Mouse (Mus musculus) kidney, adult 2 months (tissue): ENCODE results near the gene Dennd2d. TPM values are rescaled to one million over a fixed set of nuclear protein-coding genes. Genes with fewer than 3 reads are reported as not detected.

Experiments used
- DNase-seq: peaks from one replicate; pipeline ENCODE4 v3.0.0; 2021
- H3K27ac ChIP-seq: fragments of 200-500 bp; 2 replicates; pipeline ENCODE4 v1.5.1; 2012; ENCODE audit warnings: low read depth, low read length, control low read depth, inconsistent platforms; ENCODE audit not compliant: insufficient read depth
- H3K27me3 ChIP-seq: fragments of 200-500 bp; replicated peaks from 2 replicates; pipeline ENCODE4 v1.6.1; 2012; ENCODE audit warnings: mild to moderate bottlenecking, moderate library complexity, low read length, inconsistent platforms; ENCODE audit not compliant: control insufficient read depth, insufficient read depth
- H3K36me3 ChIP-seq: fragments of 200-500 bp; 2 replicates; pipeline ENCODE4 v1.6.1; 2012; ENCODE audit warnings: mild to moderate bottlenecking, moderate library complexity, low read length, inconsistent platforms; ENCODE audit not compliant: control insufficient read depth, insufficient read depth
- H3K4me1 ChIP-seq: fragments of 200-500 bp; 2 replicates; pipeline ENCODE4 v1.6.1; 2011; ENCODE audit warnings: low read length; ENCODE audit not compliant: control insufficient read depth, insufficient read depth
- H3K4me3 ChIP-seq: fragments of 200-500 bp; 2 replicates; pipeline ENCODE4 v1.5.1; 2011; ENCODE audit warnings: mild to moderate bottlenecking, low read depth, low read length, control low read depth; ENCODE audit not compliant: insufficient read depth
- CTCF ChIP-seq: fragments of 200-500 bp; conservative IDR thresholded peaks from 2 replicates; pipeline ENCODE4 v1.5.1; 2011; ENCODE audit warnings: low read depth, mild to moderate bottlenecking, control low read depth, low read length, moderate library complexity, mixed read lengths; ENCODE audit not compliant: insufficient read depth, insufficient read length
- POLR2A ChIP-seq: fragments of 200-500 bp; IDR thresholded peaks from one replicate; pipeline ENCODE4 v1.6.1; 2011; ENCODE audit warnings: low read depth, low read length, control low read depth
- WGBS: fragments of 180-500 bp; shearing (Covaris S2); methylation state at CpG from one replicate; pipeline ENCODE4 v1.1.7; 2018; 5-methylcytosine and 5-hydroxymethylcytosine counted together
- polyA plus RNA-seq: library from polyadenylated mRNA; depleted of rRNA; stranded (reverse); fragments of >200 nt; gene quantifications from 2 replicates; pipeline ENCODE4 v1.2.3, GENCODE M21; 2012

Dennd2d gene
- polyA plus RNA-seq, 1 experiment, result 5.6 TPM

- no peaks in the 10 kb centered on the region for H3K27me3 ChIP-seq
- WGBS, result 91% methylated on average over 1 of the region's 1 CpGs
- no peak overlapping the region for H3K27ac ChIP-seq
- no peak for TF ChIP-seq CTCF
- no peak for DNase-seq
- H3K4me1 ChIP-seq, result no peaks in the 10 kb centered on the region
- H3K36me3 ChIP-seq, result no peaks in the 10 kb centered on the region
- H3K4me3 ChIP-seq, result no peak overlapping the region
These were observed 40.5 kb downstream of the Dennd2d start for GRCm38 (mm10) chr3:106522730-106523129.

DNA sequence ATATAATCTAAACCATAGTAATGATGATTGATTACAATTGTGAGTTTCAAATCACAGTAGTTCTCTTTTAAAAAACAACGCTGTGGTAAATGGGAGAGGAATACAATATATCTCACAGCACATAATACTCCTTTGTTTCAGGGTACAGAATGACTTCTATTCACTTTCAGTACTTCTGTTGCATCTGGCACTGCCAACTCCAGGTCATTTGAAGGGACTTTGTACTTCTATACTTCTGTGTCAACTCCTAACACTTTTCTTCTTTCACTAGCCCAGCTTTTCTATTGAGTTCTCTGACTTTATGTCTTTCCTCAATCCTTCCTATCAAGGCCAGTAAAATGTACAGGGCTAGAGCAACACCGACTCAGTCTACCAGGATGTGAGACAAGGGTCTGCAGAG lies 44.2 kb downstream of the Dennd2d start:
- no peak for TF ChIP-seq CTCF
- no peak for TF ChIP-seq POLR2A
- Histone ChIP-seq H3K27me3 (no peaks in the 10 kb centered on the region), H3K27ac (no peak overlapping the region), H3K4me1 (no peaks in the 10 kb centered on the region), H3K4me3 (no peak overlapping the region), H3K36me3 (no peaks in the 10 kb centered on the region)
- no peak for DNase-seq
- 98% methylated on average over 2 of the region's 2 CpGs for WGBS

DNA sequence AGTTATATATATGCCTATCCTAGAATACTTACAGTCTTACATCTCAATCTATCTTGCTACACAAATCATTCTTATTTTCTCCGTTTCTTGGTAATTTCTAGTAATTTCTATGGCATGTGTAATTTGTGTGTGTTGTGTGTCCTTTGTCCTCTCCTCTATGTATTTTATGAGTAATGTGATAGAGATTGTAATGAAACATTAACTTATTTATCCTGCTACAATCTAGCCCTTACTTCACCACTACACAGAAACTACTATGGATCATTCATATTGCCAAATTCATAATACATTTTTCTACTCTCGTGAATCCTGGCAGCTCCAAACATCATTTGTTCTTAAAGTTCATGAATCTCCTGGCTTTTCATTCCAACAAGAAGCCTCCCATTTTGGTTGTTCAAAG lies 45.8 kb downstream of the Dennd2d start:
- H3K27me3 ChIP-seq, result no peaks in the 10 kb centered on the region
- H3K4me1 ChIP-seq, result no peaks in the 10 kb centered on the region
- no peaks in the 10 kb centered on the region for H3K36me3 ChIP-seq
- H3K27ac ChIP-seq, result no peak overlapping the region
- H3K4me3 ChIP-seq, result no peak overlapping the region
- no peak for DNase-seq
- TF ChIP-seq POLR2A, result no peak
- no peak for TF ChIP-seq CTCF
- 84% methylated on average over 2 of the region's 2 CpGs for WGBS

DNA sequence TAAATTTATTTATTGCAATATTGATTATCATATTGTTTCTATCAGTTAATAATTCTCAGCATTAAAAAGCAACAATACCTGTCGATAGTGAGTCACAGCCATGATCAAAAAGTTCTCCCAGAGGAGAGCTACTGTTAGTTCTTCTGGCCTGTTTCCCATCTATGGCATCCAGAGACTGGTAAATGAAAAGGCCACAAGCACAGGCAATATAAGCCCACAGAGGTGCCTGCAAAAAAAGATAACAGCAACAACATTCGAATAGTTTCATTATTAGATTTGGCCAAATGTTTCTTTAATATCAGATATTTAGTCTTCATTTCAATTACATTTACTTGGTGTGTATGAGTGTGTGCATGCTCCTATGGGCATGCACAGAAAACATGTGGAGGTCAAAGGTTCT lies 51.1 kb downstream of the Dennd2d start:
- WGBS, result 96% methylated on average over 2 of the region's 2 CpGs
- Histone ChIP-seq H3K4me3 (no peak overlapping the region), H3K27ac (no peak overlapping the region), H3K36me3 (no peaks in the 10 kb centered on the region), H3K27me3 (no peaks in the 10 kb centered on the region), H3K4me1 (no peaks in the 10 kb centered on the region)
- TF ChIP-seq CTCF, result no peak
- TF ChIP-seq POLR2A, result no peak
- no peak for DNase-seq

- Histone ChIP-seq H3K27me3 (no peaks in the 10 kb centered on the region), H3K4me1 (no peaks in the 10 kb centered on the region; the same call in 1 of the 2 replicates), H3K4me3 (no peak overlapping the region), H3K27ac (no peak overlapping the region), H3K36me3 (no peaks in the 10 kb centered on the region)
- no peak for DNase-seq
- 67% methylated on average over 8 of the region's 8 CpGs for WGBS
- TF ChIP-seq CTCF, result no peak
These were observed 62.6 kb downstream of the Dennd2d start for GRCm38 (mm10) chr3:106544721-106545316.

- under 1% methylated on average over 63 of the region's 63 CpGs for WGBS
These were observed 65.1 kb downstream of the Dennd2d start, which contains the start of the genes Dram2 and Cept1 for GRCm38 (mm10) chr3:106547171-106547923. Dram2 (plus strand) TSS chr3:106547798. Cept1 (minus strand) TSS chr3:106547802.

DNA sequence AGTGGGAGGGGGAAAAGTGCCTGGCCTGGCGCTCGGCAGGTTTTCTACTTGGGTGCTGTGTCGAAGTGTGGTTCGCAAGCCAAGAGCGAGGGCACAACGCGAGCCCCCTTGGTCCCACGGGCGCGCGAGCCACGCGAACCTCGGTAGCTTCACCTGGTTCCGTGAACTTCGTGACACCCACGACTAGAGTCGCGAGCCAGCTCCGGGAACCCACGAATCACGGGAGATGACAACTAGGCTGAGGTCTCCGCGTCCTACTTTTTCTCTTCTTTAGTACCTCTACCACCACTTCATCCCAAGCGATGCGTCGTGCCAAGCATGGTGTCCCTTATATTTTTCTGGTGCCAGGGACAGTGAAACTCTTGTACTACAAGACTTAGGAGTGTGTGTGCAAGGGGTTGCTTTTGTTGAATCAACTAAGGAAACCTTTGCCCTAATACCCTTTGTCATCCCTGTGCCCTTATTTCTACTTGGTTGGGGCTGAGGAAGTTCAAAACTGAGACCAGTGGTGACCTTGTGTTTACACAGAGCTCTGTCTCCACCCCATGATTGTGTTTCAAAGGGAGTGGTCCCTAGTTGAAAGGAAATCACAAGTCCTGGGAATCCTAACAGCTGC lies 65.8 kb downstream of the Dennd2d start:
- Histone ChIP-seq H3K36me3 (no peaks in the 10 kb centered on the region; the same call in 1 of the 2 replicates), H3K4me3 (peak overlapping the region; percentile 80), H3K27ac (peak overlapping the region; percentile 93), H3K27me3 (no peaks in the 10 kb centered on the region), H3K4me1 (no peaks in the 10 kb centered on the region; the same call in 1 of the 2 replicates)
- TF ChIP-seq CTCF (no peak), POLR2A (peak; percentile 63)
- under 1% methylated on average over 27 of the region's 27 CpGs for WGBS
- DNase-seq, result peak; percentile 76

More at GRCm38 (mm10) chr3:106547171-106547923, 65.1 kb downstream of the Dennd2d start, which contains the start of the genes Dram2 and Cept1:
- peak within 1 kb of the TSS; percentile 80 for H3K4me3 ChIP-seq
- H3K27ac ChIP-seq, result peak within 1 kb of the TSS; percentile 93
- no peak for TF ChIP-seq POLR2A
- no peak for TF ChIP-seq CTCF
- no peaks in the 10 kb centered on the region for H3K36me3 ChIP-seq
- DNase-seq, result peak; percentile 97
- H3K4me1 ChIP-seq, result no peaks in the 10 kb centered on the region; the same call in 1 of the 2 replicates
- H3K27me3 ChIP-seq, result no peaks in the 10 kb centered on the region
